Comparison of ENCODE assay signal across 23 mouse cellular contexts in the genomic region with DNA sequence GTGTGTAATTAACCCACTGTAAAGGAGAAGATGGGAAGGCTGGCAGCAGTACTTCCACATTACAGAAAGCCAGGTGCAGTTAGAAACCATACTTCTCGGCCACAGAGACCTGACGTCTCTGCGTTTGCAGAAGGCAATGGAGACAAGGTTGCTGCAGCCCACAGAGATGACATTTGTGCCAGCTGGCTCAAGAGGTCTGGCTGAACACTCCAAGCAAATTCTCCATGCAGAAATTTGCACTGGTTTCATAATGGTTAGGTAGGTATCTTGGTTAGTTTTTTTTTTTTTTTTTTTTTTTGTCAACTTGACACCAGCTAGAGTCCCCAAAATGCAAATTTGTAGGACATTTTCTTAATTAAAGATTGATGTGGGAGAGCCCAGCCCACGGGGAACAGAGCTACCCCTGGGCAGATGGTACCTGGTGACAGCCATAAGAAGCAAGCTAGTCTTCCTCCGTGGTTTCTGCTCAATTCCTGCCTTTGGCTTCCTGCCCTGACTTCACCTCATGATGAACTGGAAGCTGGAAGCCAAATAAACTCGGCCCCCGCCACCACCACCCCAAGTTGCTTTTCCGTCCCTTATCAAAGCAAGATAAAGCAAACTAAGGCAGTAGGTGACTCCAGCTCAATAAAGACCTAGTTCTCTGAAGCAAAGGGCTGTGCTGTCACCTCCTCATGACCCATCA. TPM values are rescaled to one million over a fixed set of nuclear protein-coding genes. Genes with fewer than 3 reads are reported as not detected.
A peak's percentile ranks its signal among the peaks of the same experiment; 100 is the strongest.
DNase-seq lines count a peak whose midpoint lies in the region; ATAC-seq and TF ChIP-seq lines count a peak whose summit lies in the region.
"Had no signal": no experiment of that assay in that cellular context is flagged by ENCODE, and none has a peak within 500 bp of the region (broad histone marks: within the 10 kb centered on the region; RNA-seq: fewer than 3 reads in every experiment).

No protein-coding gene starts in this region.

- no peaks in the 10 kb centered on the region for H3K9me3 ChIP-seq in heart, embryonic 16.5 days (replicated peaks; ENCODE audit: control insufficient read depth, low read length)
- H3K9me3 ChIP-seq in MEL (replicated peaks; ENCODE audit: insufficient read depth, low read length): no peaks in the 10 kb centered on the region
- no peaks in the 10 kb centered on the region for H3K9me3 ChIP-seq in limb, embryonic 12.5 days
- H3K9me3 ChIP-seq: forebrain, embryonic 13.5 days; midbrain, embryonic 12.5 days had no signal

- TF ChIP-seq POLR2A in cerebellum, adult 2 months (IDR thresholded peaks at IDR 0.05; ENCODE audit: borderline replicate concordance, insufficient read depth, low read length): no peak
- TF ChIP-seq POLR2A in MEL (IDR thresholded peaks at IDR 0.05; ENCODE audit: control insufficient read depth in 1 of 2, insufficient read depth in 1 of 2, low read depth in 1 of 2, low read length in 2 of 2, poor library complexity in 1 of 2): no peak

- no peaks in the 10 kb centered on the region for H3K36me3 ChIP-seq in heart, embryonic 16.5 days (ENCODE audit: control insufficient read depth, insufficient read depth)
- H3K36me3 ChIP-seq in MEL (ENCODE audit: control insufficient read depth in 1 of 2, insufficient read depth in 2 of 2, low read length in 2 of 2): peaks cover 0 to 16% of the 10 kb centered on the region in 2 experiments; a peak in 2 of 4 replicates
- H3K36me3 ChIP-seq in limb, embryonic 12.5 days: no peaks in the 10 kb centered on the region
- H3K36me3 ChIP-seq: midbrain, embryonic 12.5 days had no signal

- H3K4me2 ChIP-seq in heart, embryonic 16.5 days (ENCODE audit: low read depth, low read length): peak overlapping the region; percentile 30; the same call in 1 of the 2 replicates
- 0 out of 2 replicates have a peak overlapping the region, but pooled peaks have one; percentile 37 for H3K4me2 ChIP-seq in limb, embryonic 12.5 days

- peak; percentile 61 to 63 for DNase-seq in cerebellum, postnatal 14 days
- no peak for DNase-seq in cerebellum, adult 2 months
- no peak for DNase-seq in heart, adult 9 months (ENCODE audit: low spot score in 2 of 2)
- peak; percentile 45 for DNase-seq in MEL (ENCODE audit: low read depth, low spot score)
- no peak for DNase-seq in ovary, postnatal 14 days (ENCODE audit: low spot score)
- DNase-seq: adrenal gland, postnatal 10 days; cerebellum, adult 8-10 months; embryo, embryonic 11 days; heart, postnatal 36 days; layer of hippocampus, postnatal 36 days; right cerebral cortex, postnatal 25 days; thymus, postnatal 4 days had no signal

- H3K27me3 ChIP-seq in cerebellum, adult 2 months (ENCODE audit: control insufficient read depth, insufficient read depth, low read length): no peaks in the 10 kb centered on the region
- peaks cover 28% of the 10 kb centered on the region for H3K27me3 ChIP-seq in heart, embryonic 16.5 days (ENCODE audit: control insufficient read depth, insufficient read depth, low read length)
- no peaks in the 10 kb centered on the region for H3K27me3 ChIP-seq in MEL (ENCODE audit: control insufficient read depth in 1 of 2, insufficient read depth in 2 of 2, low read length in 2 of 2)
- H3K27me3 ChIP-seq in limb, embryonic 12.5 days: peaks cover 30% of the 10 kb centered on the region

- peak in 1 of 2 experiments; percentile 29; a peak in 1 of 4 replicates for TF ChIP-seq EP300 in MEL (IDR thresholded peaks at IDR 0.05; ENCODE audit: low read depth in 1 of 2, low read length in 2 of 2)

- ATAC-seq in heart, embryonic 16.5 days (replicated peaks; ENCODE audit: extremely low read depth, insufficient read depth, low FRiP score): no peak
- no peak for ATAC-seq in limb, embryonic 12.5 days (ENCODE audit: insufficient number of reproducible peaks, insufficient read depth, low FRiP score, low TSS enrichment, low read depth)
- no peak for ATAC-seq in activated CD4-positive, CD25-positive, alpha-beta regulatory T cell, adult 4 months
- ATAC-seq: forebrain, embryonic 13.5 days; hindbrain, embryonic 16.5 days had no signal

- H3K4me3 ChIP-seq in cerebellum, adult 2 months (replicated peaks; ENCODE audit: insufficient read depth, low read depth, low read length): no peak overlapping the region
- no peak overlapping the region for H3K4me3 ChIP-seq in heart, embryonic 16.5 days (ENCODE audit: low read length)
- no peak overlapping the region for H3K4me3 ChIP-seq in MEL (ENCODE audit: control insufficient read depth in 1 of 2, insufficient read depth in 1 of 2, low read depth in 2 of 2, low read length in 2 of 2)
- no peak overlapping the region for H3K4me3 ChIP-seq in limb, embryonic 12.5 days (replicated peaks)

- no peaks in the 10 kb centered on the region for H3K4me1 ChIP-seq in cerebellum, adult 2 months (ENCODE audit: control insufficient read depth, insufficient read depth, low read length)
- 0 out of 2 replicates have a peak, but pooled peaks cover 2% of the 10 kb centered on the region for H3K4me1 ChIP-seq in heart, embryonic 16.5 days (ENCODE audit: control insufficient read depth, insufficient read depth, low read length)
- peaks cover 10 to 31% of the 10 kb centered on the region in 2 experiments for H3K4me1 ChIP-seq in MEL (ENCODE audit: control insufficient read depth in 1 of 2, insufficient read depth in 2 of 2, low read length in 2 of 2)
- no peaks in the 10 kb centered on the region for H3K4me1 ChIP-seq in limb, embryonic 12.5 days (replicated peaks)
- H3K4me1 ChIP-seq: forebrain, embryonic 13.5 days; midbrain, embryonic 12.5 days had no signal

- WGBS in cerebellum, adult 2 months: 16% methylated on average over 8 of the region's 8 CpGs
- WGBS in heart, embryonic 16.5 days: 35% methylated on average over 8 of the region's 8 CpGs
- WGBS in limb, embryonic 12.5 days: 66% methylated on average over 8 of the region's 8 CpGs

- no peak for TF ChIP-seq CTCF in cerebellum, adult 2 months (IDR thresholded peaks at IDR 0.05; ENCODE audit: borderline replicate concordance, insufficient read depth, low read depth, low read length)
- no peak for TF ChIP-seq CTCF in MEL (IDR thresholded peaks at IDR 0.05 in 2 of 3, conservative IDR thresholded peaks at IDR 0.05 in 1 of 3; ENCODE audit: control insufficient read depth in 1 of 3, insufficient read depth in 1 of 3, low read depth in 2 of 3, low read length in 3 of 3, poor library complexity in 1 of 3, severe bottlenecking in 1 of 3)

- TF ChIP-seq RAD21 in MEL (IDR thresholded peaks at IDR 0.05; ENCODE audit: low read depth, low read length): no peak

- H3K79me2 ChIP-seq in MEL (ENCODE audit: control insufficient read depth, insufficient read depth, low read length, poor library complexity): no peaks in the 10 kb centered on the region

- no peak overlapping the region for H3K27ac ChIP-seq in cerebellum, adult 2 months (ENCODE audit: insufficient read depth, low read length)
- H3K27ac ChIP-seq in heart, embryonic 16.5 days (ENCODE audit: low read length): no peak overlapping the region
- H3K27ac ChIP-seq in MEL (ENCODE audit: control insufficient read depth, low read depth, low read length): no peak overlapping the region
- no peak overlapping the region for H3K27ac ChIP-seq in limb, embryonic 12.5 days
- H3K27ac ChIP-seq: forebrain, embryonic 13.5 days; midbrain, embryonic 12.5 days had no signal

- no peak overlapping the region for H3K9ac ChIP-seq in heart, embryonic 16.5 days (ENCODE audit: low read length)
- no peak overlapping the region for H3K9ac ChIP-seq in MEL (ENCODE audit: control insufficient read depth, low read depth, low read length, poor library complexity, severe bottlenecking)
- H3K9ac ChIP-seq in limb, embryonic 12.5 days (replicated peaks): no peak overlapping the region
- H3K9ac ChIP-seq: forebrain, embryonic 13.5 days; midbrain, embryonic 12.5 days had no signal

TF ChIP-seq in MEL, 35 proteins besides CTCF, POLR2A, EP300 and RAD21:
- TF ChIP-seq KAT2A (conservative IDR thresholded peaks at IDR 0.05; ENCODE audit: low read depth, low read length) (no peak), NELFE (IDR thresholded peaks at IDR 0.05; ENCODE audit: low read depth, low read length) (no peak), ELF1 (IDR thresholded peaks at IDR 0.05; ENCODE audit: low read depth, low read length) (no peak), MAX (IDR thresholded peaks at IDR 0.05; ENCODE audit: low read length) (no peak), MYC (IDR thresholded peaks at IDR 0.05; ENCODE audit: low read depth, low read length) (no peak), CHD2 (IDR thresholded peaks at IDR 0.05; ENCODE audit: low read length) (no peak), ZNF384 (IDR thresholded peaks at IDR 0.05; ENCODE audit: low read depth, low read length) (peak; percentile 63), TAL1 (IDR thresholded peaks at IDR 0.05; ENCODE audit: low read length) (no peak), SIN3A (IDR thresholded peaks at IDR 0.05; ENCODE audit: low read length) (no peak), JUND (IDR thresholded peaks at IDR 0.05; ENCODE audit: low read depth, low read length) (no peak), ETS1 (IDR thresholded peaks at IDR 0.05; ENCODE audit: low read depth, low read length) (no peak), ZMIZ1 (IDR thresholded peaks at IDR 0.05; ENCODE audit: low read depth, low read length) (no peak), GABPA (IDR thresholded peaks at IDR 0.05; ENCODE audit: low read depth, low read length) (no peak), RCOR1 (IDR thresholded peaks at IDR 0.05; ENCODE audit: low read depth, low read length) (peak; percentile 28; the same call in 1 of the 2 replicates), TCF12 (IDR thresholded peaks at IDR 0.05; ENCODE audit: low read depth, low read length) (0 out of 2 replicates have a peak, but pooled peaks have one; percentile 27), USF1 (IDR thresholded peaks at IDR 0.05; ENCODE audit: low read depth, low read length) (no peak), MYB (IDR thresholded peaks at IDR 0.05; ENCODE audit: low read depth, low read length) (no peak), GATA1 (IDR thresholded peaks at IDR 0.05; ENCODE audit: low read depth, low read length) (peak; percentile 50), E2F4 (IDR thresholded peaks at IDR 0.05; ENCODE audit: borderline replicate concordance, low read depth, low read length) (no peak)

RNA-seq across cellular contexts. Expression of gene Topaz1, which starts 14.9 kb away (rescaled TPM):
- polyA plus RNA-seq in cerebellum, adult 2 months (2012; rRNA removed): 0.02 TPM in 1 of 2 replicates, not detected in the other
- not detected in 2 replicates for polyA plus RNA-seq in heart, embryonic 16.5 days (2015; fragmentation: Nextera tagmentation; extraction: Ambion mirVana)
- not detected in 2 replicates for total RNA-seq in MEL (2012; rRNA removed)
- not detected for polyA plus RNA-seq in MEL (2012; ENCODE audit: insufficient read depth in 1 of 2, insufficient read length in 2 of 2, low read depth in 1 of 2, low replicate concordance in 2 of 2, missing spikeins in 1 of 2)
- polyA plus RNA-seq in limb, embryonic 12.5 days (2016; fragmentation: Nextera tagmentation; extraction: Ambion mirVana): not detected in 2 replicates
- polyA plus RNA-seq in activated CD4-positive, CD25-positive, alpha-beta regulatory T cell, adult 4 months (2017; shearing (Covaris generic)): under 1 TPM in 1 of 2 experiments, not detected in 1; 0.07 TPM
- total RNA-seq: adrenal gland, postnatal 10 days; gastrocnemius, postnatal 4 days; heart, postnatal 36 days; layer of hippocampus, adult 18-20 months; layer of hippocampus, postnatal 36 days; left cerebral cortex, postnatal 36 days had no signal
- polyA plus RNA-seq: forebrain, embryonic 13.5 days; hindbrain, embryonic 16.5 days; liver, embryonic 16.5 days; midbrain, embryonic 12.5 days; neural tube, embryonic 14.5 days had no signal

Comparison
In these comparisons a context has a peak if more than half of its experiments do, and no peak if none do; other contexts are left out.
1. DNase-seq: peak in cerebellum, postnatal 14 days (2 of 2) and MEL (single experiment); none in cerebellum, adult 2 months (0 of 2), heart, adult 9 months (0 of 2) and ovary, postnatal 14 days (single experiment).